Comparison of ENCODE assay signal across 8 mouse cellular contexts in the genomic region with DNA sequence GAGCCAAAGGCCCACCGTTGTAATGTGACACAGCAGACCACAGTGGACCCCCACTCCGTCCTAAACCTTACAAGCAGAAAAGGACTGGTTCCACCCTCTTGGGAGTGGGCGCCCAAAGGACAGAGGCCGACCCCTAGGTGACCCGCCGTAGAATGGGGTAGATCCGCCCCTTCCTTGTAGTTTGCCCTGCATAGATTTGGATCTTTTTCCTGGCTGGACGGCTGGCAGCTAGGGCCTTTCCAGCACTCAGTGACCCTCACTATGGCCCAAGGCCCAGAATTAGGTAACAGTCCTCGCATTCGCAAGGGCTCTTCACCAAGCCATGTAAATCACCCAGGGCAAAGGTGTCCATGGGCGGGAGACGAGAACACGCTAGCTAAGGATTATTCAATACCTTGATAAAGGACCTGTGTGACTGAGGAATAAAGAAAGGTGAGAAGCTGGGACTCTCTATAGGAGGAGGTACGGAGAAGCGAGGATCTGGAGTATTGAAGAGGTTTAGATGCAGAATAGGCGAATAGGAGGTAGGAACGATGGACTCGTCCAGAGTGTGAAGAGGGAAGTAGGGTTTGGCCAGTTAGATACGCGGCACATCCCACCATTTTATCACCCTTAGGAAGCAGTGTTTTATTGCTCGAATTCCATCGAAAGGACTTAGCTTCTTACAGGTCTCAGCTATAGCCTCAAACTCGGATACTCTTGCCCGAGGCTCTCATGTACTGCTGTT. TPM values are rescaled to one million over a fixed set of nuclear protein-coding genes. Genes with fewer than 3 reads are reported as not detected.
DNase-seq lines count a peak whose midpoint lies in the region; ATAC-seq and TF ChIP-seq lines count a peak whose summit lies in the region.

No protein-coding gene starts in this region.

- H3K27ac ChIP-seq in gastrocnemius, adult 2 months = peak overlapping the region; percentile 96
- H3K27ac ChIP-seq in hindbrain, embryonic 10.5 days = peak overlapping the region; percentile 97
- peak overlapping the region; percentile 87 for H3K27ac ChIP-seq in limb, embryonic 13.5 days

- H3K27me3 ChIP-seq in hindbrain, embryonic 10.5 days (ENCODE audit: insufficient read depth, poor library complexity, severe bottlenecking) = no peaks in the 10 kb centered on the region
- H3K27me3 ChIP-seq in limb, embryonic 13.5 days = no peaks in the 10 kb centered on the region

- H3K4me1 ChIP-seq in hindbrain, embryonic 10.5 days (replicated peaks) = peaks cover 65% of the 10 kb centered on the region
- H3K4me1 ChIP-seq in limb, embryonic 13.5 days = peaks cover 46% of the 10 kb centered on the region

- WGBS in hindbrain, embryonic 10.5 days = 22% methylated on average over 24 of the region's 24 CpGs
- WGBS in limb, embryonic 13.5 days = 13% methylated on average over 24 of the region's 24 CpGs

- intact Hi-C loops in gastrocnemius, adult 2 months (cut with DNase I) = loop anchor here (2.0 kb wide), 1 partner anchor 22 kb away; no protein-coding TSS in a partner anchor
- intact Hi-C loops in left cerebral cortex, postnatal 4 days (cut with DNase I) = no loop called here

- DNase-seq in gastrocnemius, adult 2 months = peak; percentile 73
- no peak for DNase-seq in gastrocnemius, postnatal 4 days (ENCODE audit: low spot score in 2 of 2)
- peak; percentile 86 for DNase-seq in adrenal gland, postnatal 14 days
- DNase-seq in hindbrain, embryonic 10.5 days (ENCODE audit: low spot score) = no peak
- DNase-seq in left cerebral cortex, postnatal 4 days = no peak
- no peak for DNase-seq in layer of hippocampus, adult 9-11 months

- peak overlapping the region; percentile 94 for H3K9ac ChIP-seq in limb, embryonic 13.5 days

- H3K4me3 ChIP-seq in gastrocnemius, adult 2 months = peak overlapping the region; percentile 99
- H3K4me3 ChIP-seq in hindbrain, embryonic 10.5 days = peak overlapping the region; percentile 100
- H3K4me3 ChIP-seq in limb, embryonic 13.5 days = peak overlapping the region; percentile 92

- H3K9me3 ChIP-seq in hindbrain, embryonic 10.5 days = no peaks in the 10 kb centered on the region
- no peaks in the 10 kb centered on the region for H3K9me3 ChIP-seq in limb, embryonic 13.5 days

- 0 out of 2 replicates have a peak, but pooled peaks have one; percentile 0 for ATAC-seq in limb, embryonic 13.5 days (ENCODE audit: low FRiP score, low read depth)
- ATAC-seq in monocyte, adult 5-6 weeks (replicated peaks; ENCODE audit: insufficient number of reproducible peaks, low FRiP score, low TSS enrichment, poor library complexity, severe bottlenecking) = peak; percentile 1; the same call in 1 of the 2 replicates

- H3K4me2 ChIP-seq in limb, embryonic 13.5 days (replicated peaks) = peak overlapping the region; percentile 98

- no peak for TF ChIP-seq CTCF in gastrocnemius, adult 2 months (IDR thresholded peaks at IDR 0.05)

- H3K36me3 ChIP-seq in hindbrain, embryonic 10.5 days = peaks cover 43% of the 10 kb centered on the region
- H3K36me3 ChIP-seq in limb, embryonic 13.5 days = peaks cover 30% of the 10 kb centered on the region

RNA-seq across cellular contexts. Expression of gene Agpat1, which starts 0.6 kb away (rescaled TPM):
- total RNA-seq in gastrocnemius, adult 2 months (2021) = 10 to 100 TPM; 75.6 to 75.7 TPM
- total RNA-seq in gastrocnemius, postnatal 4 days (2021) = 10 to 100 TPM; 42.0 to 42.9 TPM
- total RNA-seq in adrenal gland, postnatal 14 days (2021) = 101 and 103 TPM in 2 replicates
- 68.1 and 104 TPM in 2 replicates for polyA plus RNA-seq in hindbrain, embryonic 10.5 days (2016; fragmentation: Nextera tagmentation; extraction: Ambion mirVana)
- 52.9 and 58.4 TPM in 2 replicates for polyA plus RNA-seq in limb, embryonic 13.5 days (2015; fragmentation: Nextera tagmentation; extraction: Ambion mirVana)
- 14.3 to 26.9 TPM (median 16.4 TPM) in 3 replicates for total RNA-seq in monocyte, adult 5-6 weeks (2017)
- total RNA-seq in left cerebral cortex, postnatal 4 days (2021) = 100 to 1,000 TPM; 145 to 154 TPM

RNA-seq across cellular contexts. Expression of gene Rnf5, which starts 1.2 kb away (rescaled TPM):
- 10 to 100 TPM; 16.8 to 24.0 TPM for total RNA-seq in gastrocnemius, adult 2 months (2021)
- total RNA-seq in gastrocnemius, postnatal 4 days (2021) = 10 to 100 TPM; 23.8 to 24.1 TPM
- 72.5 and 76.9 TPM in 2 replicates for total RNA-seq in adrenal gland, postnatal 14 days (2021)
- 202 and 223 TPM in 2 replicates for polyA plus RNA-seq in hindbrain, embryonic 10.5 days (2016; fragmentation: Nextera tagmentation; extraction: Ambion mirVana)
- polyA plus RNA-seq in limb, embryonic 13.5 days (2015; fragmentation: Nextera tagmentation; extraction: Ambion mirVana) = 133 and 135 TPM in 2 replicates
- 8.6 to 21.8 TPM (median 14.6 TPM) in 3 replicates for total RNA-seq in monocyte, adult 5-6 weeks (2017)
- total RNA-seq in left cerebral cortex, postnatal 4 days (2021) = 100 to 1,000 TPM; 106 to 109 TPM

RNA-seq across cellular contexts. Expression of gene Ager, which starts 7.0 kb away (rescaled TPM):
- under 1 TPM in 1 of 2 experiments, not detected in 1; 0.31 TPM for total RNA-seq in gastrocnemius, adult 2 months (2021)
- 1 to 10 TPM; 2.0 to 3.0 TPM for total RNA-seq in gastrocnemius, postnatal 4 days (2021)
- 1.7 and 2.4 TPM in 2 replicates for total RNA-seq in adrenal gland, postnatal 14 days (2021)
- 2.0 and 2.7 TPM in 2 replicates for polyA plus RNA-seq in hindbrain, embryonic 10.5 days (2016; fragmentation: Nextera tagmentation; extraction: Ambion mirVana)
- polyA plus RNA-seq in limb, embryonic 13.5 days (2015; fragmentation: Nextera tagmentation; extraction: Ambion mirVana) = 3.5 TPM in 2 replicates
- total RNA-seq in monocyte, adult 5-6 weeks (2017) = 3.7 to 7.3 TPM (median 5.1 TPM) in 3 replicates
- 1 to 10 TPM; 1.8 TPM for total RNA-seq in left cerebral cortex, postnatal 4 days (2021)

RNA-seq across cellular contexts. Expression of gene Egfl8, which starts 11.1 kb away (rescaled TPM):
- 1 to 10 TPM; 1.5 to 1.9 TPM for total RNA-seq in gastrocnemius, adult 2 months (2021)
- 10 to 100 TPM; 20.7 to 23.1 TPM for total RNA-seq in gastrocnemius, postnatal 4 days (2021)
- total RNA-seq in adrenal gland, postnatal 14 days (2021) = 4.3 and 4.7 TPM in 2 replicates
- polyA plus RNA-seq in hindbrain, embryonic 10.5 days (2016; fragmentation: Nextera tagmentation; extraction: Ambion mirVana) = 6.0 and 6.1 TPM in 2 replicates
- polyA plus RNA-seq in limb, embryonic 13.5 days (2015; fragmentation: Nextera tagmentation; extraction: Ambion mirVana) = 6.6 and 7.3 TPM in 2 replicates
- 2.3 to 3.3 TPM (median 3.0 TPM) in 3 replicates for total RNA-seq in monocyte, adult 5-6 weeks (2017)
- total RNA-seq in left cerebral cortex, postnatal 4 days (2021) = 1 to 10 TPM; 4.9 to 5.9 TPM

RNA-seq across cellular contexts. Expression of gene Pbx2, which starts 13.6 kb away (rescaled TPM):
- 10 to 100 TPM; 14.0 to 14.6 TPM for total RNA-seq in gastrocnemius, adult 2 months (2021)
- 10 to 100 TPM; 48.7 to 53.5 TPM for total RNA-seq in gastrocnemius, postnatal 4 days (2021)
- total RNA-seq in adrenal gland, postnatal 14 days (2021) = 37.2 and 42.2 TPM in 2 replicates
- polyA plus RNA-seq in hindbrain, embryonic 10.5 days (2016; fragmentation: Nextera tagmentation; extraction: Ambion mirVana) = 17.7 and 17.8 TPM in 2 replicates
- polyA plus RNA-seq in limb, embryonic 13.5 days (2015; fragmentation: Nextera tagmentation; extraction: Ambion mirVana) = 17.6 and 18.9 TPM in 2 replicates
- total RNA-seq in monocyte, adult 5-6 weeks (2017) = 26.8 to 34.9 TPM (median 30.9 TPM) in 3 replicates
- total RNA-seq in left cerebral cortex, postnatal 4 days (2021) = 10 to 100 TPM; 36.2 to 39.3 TPM

Comparison
In these comparisons a context has a peak if more than half of its experiments do, and no peak if none do; other contexts are left out.
1. DNase-seq: peak in gastrocnemius, adult 2 months (single experiment) and adrenal gland, postnatal 14 days (single experiment); none in gastrocnemius, postnatal 4 days (0 of 2), hindbrain, embryonic 10.5 days (single experiment), left cerebral cortex, postnatal 4 days (single experiment) and layer of hippocampus, adult 9-11 months (single experiment).
2. Peak in every context shown above with its lines, with median percentiles within 50 percentile points of each other: H3K27ac ChIP-seq and H3K4me3 ChIP-seq.